Mouse (Mus musculus): ENCODE measurements around the gene Neu1. TPM values are rescaled to one million over a fixed set of nuclear protein-coding genes. Genes with fewer than 3 reads are reported as not detected.
"Not testable (repeated sequence)": the region's sequence is repeated elsewhere in the genome, so short reads cannot be mapped to it uniquely, and the experiment has no call there.

Gene Neu1
- total RNA-seq, 2 experiments from 2014 or later = 41.6 to 47.3 TPM

- DNase-seq (ENCODE audit: extremely low spot score in 1 of 2, low spot score in 2 of 2) = no peak
- intact Hi-C loops (cut with DNase I) = no loop called here
- Histone ChIP-seq H3K4me3 (peak overlapping the region; percentile 59), H3K27ac (peak overlapping the region; percentile 91)
- TF ChIP-seq CTCF (IDR thresholded peaks at IDR 0.05) = no peak
Measured at GRCm38 (mm10) chr17:34959881-34960515, 28.9 kb downstream of the Neu1 start.

- DNase-seq (ENCODE audit: extremely low spot score in 1 of 2, low spot score in 2 of 2) = no peak
- TF ChIP-seq CTCF (IDR thresholded peaks at IDR 0.05) = no peak
- Histone ChIP-seq H3K4me3 (no peak overlapping the region), H3K27ac (peak overlapping the region; percentile 28; the same call in 1 of the 2 replicates)
- intact Hi-C loops (cut with DNase I) = no loop called here
Measured at GRCm38 (mm10) chr17:34960702-34961493, 29.8 kb downstream of the Neu1 start.

DNA sequence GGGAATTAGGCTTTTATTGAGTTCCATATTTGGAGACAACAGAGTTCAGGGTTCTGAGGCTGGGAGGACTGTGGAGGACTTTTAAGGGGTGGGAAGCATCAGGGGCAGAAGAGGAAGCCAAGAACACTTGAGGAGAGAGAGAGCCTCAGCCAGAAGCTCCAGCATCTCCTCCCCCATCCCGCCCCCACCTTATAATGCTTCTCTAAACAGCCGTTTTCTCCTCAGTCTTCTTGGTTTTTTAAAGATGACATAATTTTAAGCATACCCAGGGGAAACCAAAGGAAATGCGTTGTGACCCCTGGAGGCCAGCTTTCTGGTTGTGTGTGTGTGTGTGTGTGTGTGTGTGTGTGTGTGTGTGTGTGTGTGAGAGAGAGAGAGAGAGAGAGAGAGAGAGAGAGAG lies 31.1 kb downstream of the Neu1 start:
- no peak overlapping the region for H3K4me3 ChIP-seq
- H3K27ac ChIP-seq = no peak overlapping the region; the same call in 1 of the 2 replicates
- no peak for DNase-seq (ENCODE audit: extremely low spot score in 1 of 2, low spot score in 2 of 2)
- no peak for TF ChIP-seq CTCF (IDR thresholded peaks at IDR 0.05)
- intact Hi-C loops (cut with DNase I) = no loop called here

DNA sequence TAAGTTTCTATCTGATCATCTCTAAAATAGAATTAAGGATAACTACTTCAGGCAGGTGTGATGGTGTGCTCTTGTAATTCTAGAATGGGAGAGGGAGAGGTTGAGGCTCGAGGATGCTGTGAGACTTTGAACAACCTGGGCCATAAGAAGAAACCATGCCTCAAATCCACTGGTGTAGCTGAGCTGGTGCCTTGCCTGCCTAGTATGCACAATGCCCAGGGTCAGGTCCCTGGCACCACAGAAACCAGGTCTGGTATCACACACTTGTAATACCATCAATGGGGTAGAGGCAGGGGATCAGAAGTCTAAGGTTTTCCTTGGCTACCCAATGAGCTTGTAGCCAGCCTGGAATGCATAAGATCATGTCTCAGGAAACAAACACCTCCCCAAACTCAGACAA lies 31.8 kb downstream of the Neu1 start:
- intact Hi-C loops (cut with DNase I) = no loop called here
- H3K4me3 ChIP-seq = no peak overlapping the region
- no peak for DNase-seq (ENCODE audit: extremely low spot score in 1 of 2, low spot score in 2 of 2)
- no peak for TF ChIP-seq CTCF (IDR thresholded peaks at IDR 0.05)
- H3K27ac ChIP-seq = no peak overlapping the region

- intact Hi-C loops (cut with DNase I) = no loop called here
- Histone ChIP-seq H3K4me3 (no peak overlapping the region), H3K27ac (no peak overlapping the region)
- no peak for DNase-seq (ENCODE audit: extremely low spot score in 1 of 2, low spot score in 2 of 2)
- no peak for TF ChIP-seq CTCF (IDR thresholded peaks at IDR 0.05)
Measured at GRCm38 (mm10) chr17:34964640-34965049, 33.6 kb downstream of the Neu1 start.

- TF ChIP-seq CTCF (IDR thresholded peaks at IDR 0.05) = no peak
- intact Hi-C loops (cut with DNase I) = no loop called here
- no peak overlapping the region for H3K27ac ChIP-seq
- no peak for DNase-seq (ENCODE audit: extremely low spot score in 1 of 2, low spot score in 2 of 2)
- H3K4me3 ChIP-seq = no peak overlapping the region
Measured at GRCm38 (mm10) chr17:34965627-34966026, 34.6 kb downstream of the Neu1 start.

DNA sequence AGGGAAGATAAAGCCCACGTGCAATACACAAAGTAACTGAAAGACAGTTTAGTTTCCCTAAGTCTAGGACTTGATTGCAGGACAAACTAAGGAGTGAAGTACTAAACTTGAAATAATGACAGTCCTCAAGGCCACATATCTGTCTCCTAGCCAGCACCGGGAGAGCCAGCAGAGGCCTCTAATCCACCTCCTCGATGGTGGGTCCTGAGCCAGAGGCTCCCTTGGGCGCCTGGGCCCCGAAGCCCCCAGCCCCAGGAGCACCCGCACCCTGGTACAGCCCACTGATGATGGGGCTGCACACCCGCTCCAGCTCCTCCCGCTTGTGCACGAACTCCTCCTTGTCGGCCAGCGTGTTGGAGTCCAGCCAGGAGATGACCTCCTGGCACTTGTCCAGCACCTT lies 38.8 kb downstream of the Neu1 start, which contains the start of gene Gm20481:
Gene Gm20481 (plus strand): TSS at position 91 of the 400 bp plus-strand sequence.
- intact Hi-C loops (cut with DNase I); H3K4me3 ChIP-seq; DNase-seq (ENCODE audit: extremely low spot score in 1 of 2, low spot score in 2 of 2); H3K27ac ChIP-seq: not testable (repeated sequence)

- H3K4me3 ChIP-seq; intact Hi-C loops (cut with DNase I); DNase-seq (ENCODE audit: extremely low spot score in 1 of 2, low spot score in 2 of 2); H3K27ac ChIP-seq: not testable (repeated sequence)
Measured at GRCm38 (mm10) chr17:34970850-34971249, 39.8 kb downstream of the Neu1 start.

- intact Hi-C loops (cut with DNase I); DNase-seq (ENCODE audit: extremely low spot score in 1 of 2, low spot score in 2 of 2); H3K27ac ChIP-seq: not testable (repeated sequence)
- H3K4me3 ChIP-seq = peak overlapping the region; percentile 52
Measured at GRCm38 (mm10) chr17:34971694-34972068, 40.6 kb downstream of the Neu1 start.

GRCm38 (mm10) chr17:34972069-34972749 lies 41.2 kb downstream of the Neu1 start, which contains the start of the genes Hspa1a and Hspa1l:
Gene Hspa1a, minus strand, starts transcription at chr17:34972156.
Gene Hspa1l, plus strand, starts transcription at chr17:34972703.
- intact Hi-C loops (cut with DNase I) = not testable (repeated sequence)
- Histone ChIP-seq H3K4me3 (peak within 1 kb of the TSS; percentile 52), H3K27ac (peak within 1 kb of the TSS; percentile 29; the same call in 1 of the 2 replicates)
- peak; percentile 73 to 74 for DNase-seq (ENCODE audit: extremely low spot score in 1 of 2, low spot score in 2 of 2)

- TF ChIP-seq CTCF (IDR thresholded peaks at IDR 0.05) = no peak
- H3K4me3 ChIP-seq = no peak overlapping the region
- DNase-seq (ENCODE audit: extremely low spot score in 1 of 2, low spot score in 2 of 2) = no peak
- intact Hi-C loops (cut with DNase I) = no loop called here
- H3K27ac ChIP-seq = no peak overlapping the region
Measured at GRCm38 (mm10) chr17:34975581-34976492, 44.8 kb downstream of the Neu1 start.

Measured in left cerebral cortex, adult 2 months (tissue).